ENCODE assay signal across 28 mouse cellular contexts in genomic region chr17:56514916-56515315, GRCm38 (mm10). TPM values are rescaled to one million over a fixed set of nuclear protein-coding genes. Genes with fewer than 3 reads are reported as not detected.
DNase-seq lines count a peak whose midpoint lies in the region; ATAC-seq and TF ChIP-seq lines count a peak whose summit lies in the region.
"Had no signal": no experiment of that assay in that cellular context is flagged by ENCODE, and none has a peak within 500 bp of the region (broad histone marks: within the 10 kb centered on the region; RNA-seq: fewer than 3 reads in every experiment).

No protein-coding gene starts in this region.

- no peak for DNase-seq in embryonic facial prominence, embryonic 11.5 days (ENCODE audit: low spot score)
- no peak for DNase-seq in embryonic facial prominence, embryonic 10.5 days (ENCODE audit: low spot score)
- DNase-seq in midbrain, embryonic 14.5 days = no peak
- DNase-seq in retina, embryonic 14.5 days (ENCODE audit: low spot score) = peak; percentile 58
- no peak for DNase-seq in lung, adult 2 months
- no peak for DNase-seq in gastrocnemius, postnatal 4 days (ENCODE audit: low spot score in 2 of 2)
- DNase-seq: adrenal gland, postnatal 10 days; cerebellum, adult 2 months; cerebellum, postnatal 36 days; gastrocnemius, postnatal 14 days; lung, postnatal 4 days; thymus, postnatal 36 days had no signal

- no peaks in the 10 kb centered on the region for H3K36me3 ChIP-seq in embryonic facial prominence, embryonic 11.5 days (replicated peaks; ENCODE audit: control insufficient read depth, insufficient read depth, low read depth, low read length)
- no peaks in the 10 kb centered on the region for H3K36me3 ChIP-seq in embryonic facial prominence, embryonic 10.5 days (replicated peaks)
- no peaks in the 10 kb centered on the region for H3K36me3 ChIP-seq in midbrain, embryonic 13.5 days
- no peaks in the 10 kb centered on the region for H3K36me3 ChIP-seq in midbrain, embryonic 14.5 days (ENCODE audit: control insufficient read depth, insufficient read depth, low read length)
- no peaks in the 10 kb centered on the region for H3K36me3 ChIP-seq in forebrain, embryonic 13.5 days (ENCODE audit: poor library complexity, severe bottlenecking)
- H3K36me3 ChIP-seq: G1E; heart, embryonic 15.5 days; lung, embryonic 15.5 days had no signal

- H3K9me3 ChIP-seq in embryonic facial prominence, embryonic 11.5 days (replicated peaks; ENCODE audit: control insufficient read depth, low read length) = no peaks in the 10 kb centered on the region
- peaks cover 8% of the 10 kb centered on the region for H3K9me3 ChIP-seq in embryonic facial prominence, embryonic 10.5 days
- no peaks in the 10 kb centered on the region; the same call in 1 of the 2 replicates for H3K9me3 ChIP-seq in midbrain, embryonic 13.5 days
- H3K9me3 ChIP-seq in midbrain, embryonic 14.5 days (ENCODE audit: control insufficient read depth, low read length) = no peaks in the 10 kb centered on the region
- H3K9me3 ChIP-seq in forebrain, embryonic 13.5 days (replicated peaks) = peaks cover 3% of the 10 kb centered on the region; the same call in 1 of the 2 replicates
- H3K9me3 ChIP-seq: heart, embryonic 15.5 days; lung, embryonic 15.5 days had no signal

- TF ChIP-seq CTCF in lung, adult 2 months (IDR thresholded peaks at IDR 0.05; ENCODE audit: insufficient read depth, low read length) = no peak

- ATAC-seq in embryonic facial prominence, embryonic 11.5 days (replicated peaks; ENCODE audit: insufficient number of reproducible peaks, low FRiP score, low TSS enrichment, low read depth) = no peak
- no peak for ATAC-seq in midbrain, embryonic 13.5 days
- ATAC-seq in midbrain, embryonic 14.5 days (ENCODE audit: low FRiP score, low TSS enrichment) = no peak
- ATAC-seq in forebrain, embryonic 13.5 days = no peak
- ATAC-seq: activated CD4-positive, CD25-positive, alpha-beta regulatory T cell, adult 4 months; CD4-positive, CD25-positive, alpha-beta regulatory T cell, adult 4 months had no signal

- peaks cover 14% of the 10 kb centered on the region for H3K4me1 ChIP-seq in embryonic facial prominence, embryonic 11.5 days (ENCODE audit: control insufficient read depth, insufficient read depth, low read length)
- peaks cover 36% of the 10 kb centered on the region for H3K4me1 ChIP-seq in embryonic facial prominence, embryonic 10.5 days
- peaks cover 31% of the 10 kb centered on the region for H3K4me1 ChIP-seq in midbrain, embryonic 13.5 days (replicated peaks)
- peaks cover 18% of the 10 kb centered on the region for H3K4me1 ChIP-seq in midbrain, embryonic 14.5 days (ENCODE audit: control insufficient read depth, insufficient read depth, low read length)
- peaks cover 55% of the 10 kb centered on the region for H3K4me1 ChIP-seq in forebrain, embryonic 13.5 days
- no peaks in the 10 kb centered on the region for H3K4me1 ChIP-seq in lung, adult 2 months (ENCODE audit: control insufficient read depth, insufficient read depth, low read length)

- WGBS in embryonic facial prominence, embryonic 11.5 days = 47% methylated on average over 12 of the region's 12 CpGs
- WGBS in embryonic facial prominence, embryonic 10.5 days = 54% methylated on average over 12 of the region's 12 CpGs
- 59% methylated on average over 12 of the region's 12 CpGs for WGBS in midbrain, embryonic 13.5 days
- WGBS in midbrain, embryonic 14.5 days = 48% methylated on average over 12 of the region's 12 CpGs
- 41% methylated on average over 12 of the region's 12 CpGs for WGBS in forebrain, embryonic 13.5 days
- WGBS in lung, adult 2 months = 42% methylated on average over 12 of the region's 12 CpGs

- no peak for TF ChIP-seq POLR2A in lung, adult 2 months (IDR thresholded peaks at IDR 0.05; ENCODE audit: borderline replicate concordance, extremely low read depth, low read depth, low read length)

- no peak overlapping the region for H3K4me2 ChIP-seq in embryonic facial prominence, embryonic 11.5 days (ENCODE audit: low read depth, low read length)
- no peak overlapping the region for H3K4me2 ChIP-seq in midbrain, embryonic 13.5 days (replicated peaks)
- no peak overlapping the region for H3K4me2 ChIP-seq in midbrain, embryonic 14.5 days (ENCODE audit: low read length)
- H3K4me2 ChIP-seq in forebrain, embryonic 13.5 days = peak overlapping the region; percentile 34; the same call in 1 of the 2 replicates
- H3K4me2 ChIP-seq: heart, embryonic 15.5 days; liver, embryonic 11.5 days had no signal

- H3K4me3 ChIP-seq in embryonic facial prominence, embryonic 11.5 days (ENCODE audit: low read depth, low read length) = no peak overlapping the region
- no peak overlapping the region for H3K4me3 ChIP-seq in embryonic facial prominence, embryonic 10.5 days
- no peak overlapping the region for H3K4me3 ChIP-seq in midbrain, embryonic 13.5 days (replicated peaks)
- no peak overlapping the region for H3K4me3 ChIP-seq in midbrain, embryonic 14.5 days (replicated peaks; ENCODE audit: low read depth, low read length)
- no peak overlapping the region for H3K4me3 ChIP-seq in forebrain, embryonic 13.5 days
- no peak overlapping the region for H3K4me3 ChIP-seq in lung, adult 2 months (replicated peaks; ENCODE audit: extremely low read depth, low read depth, low read length)
- H3K4me3 ChIP-seq: heart, embryonic 15.5 days; lung, embryonic 15.5 days had no signal

- H3K27ac ChIP-seq in embryonic facial prominence, embryonic 11.5 days (replicated peaks; ENCODE audit: low read depth, low read length) = no peak overlapping the region
- no peak overlapping the region; the same call in 1 of the 2 replicates for H3K27ac ChIP-seq in embryonic facial prominence, embryonic 10.5 days (replicated peaks)
- 0 out of 2 replicates have a peak overlapping the region, but pooled peaks have one; percentile 68 for H3K27ac ChIP-seq in midbrain, embryonic 13.5 days
- no peak overlapping the region for H3K27ac ChIP-seq in midbrain, embryonic 14.5 days (replicated peaks; ENCODE audit: low read depth, low read length)
- peak overlapping the region; percentile 94 for H3K27ac ChIP-seq in forebrain, embryonic 13.5 days
- H3K27ac ChIP-seq: heart, embryonic 15.5 days; lung, embryonic 15.5 days had no signal

- H3K27me3 ChIP-seq in embryonic facial prominence, embryonic 11.5 days (ENCODE audit: control insufficient read depth, insufficient read depth, low read length) = peaks cover 37% of the 10 kb centered on the region
- H3K27me3 ChIP-seq in embryonic facial prominence, embryonic 10.5 days (replicated peaks; ENCODE audit: low read depth, poor library complexity, severe bottlenecking) = peaks cover 66% of the 10 kb centered on the region
- peaks cover 44% of the 10 kb centered on the region for H3K27me3 ChIP-seq in midbrain, embryonic 13.5 days
- peaks cover 31% of the 10 kb centered on the region for H3K27me3 ChIP-seq in midbrain, embryonic 14.5 days (ENCODE audit: control insufficient read depth, insufficient read depth, low read length)
- H3K27me3 ChIP-seq in forebrain, embryonic 13.5 days = peaks cover 29% of the 10 kb centered on the region

- 0 out of 2 replicates have a peak overlapping the region, but pooled peaks have one; percentile 22 for H3K9ac ChIP-seq in embryonic facial prominence, embryonic 11.5 days (replicated peaks; ENCODE audit: low read length)
- no peak overlapping the region for H3K9ac ChIP-seq in midbrain, embryonic 13.5 days (replicated peaks)
- no peak overlapping the region; the same call in 1 of the 2 replicates for H3K9ac ChIP-seq in midbrain, embryonic 14.5 days (replicated peaks; ENCODE audit: low read length)
- H3K9ac ChIP-seq in forebrain, embryonic 13.5 days = peak overlapping the region; percentile 54
- H3K9ac ChIP-seq: heart, embryonic 15.5 days; lung, embryonic 15.5 days had no signal

RNA-seq across cellular contexts. Expression of gene Znrf4, which starts 2.7 kb away (rescaled TPM):
- polyA plus RNA-seq in embryonic facial prominence, embryonic 11.5 days (2014; fragmentation: Nextera tagmentation; extraction: Ambion mirVana) = not detected in 2 replicates
- not detected in 2 replicates for polyA plus RNA-seq in embryonic facial prominence, embryonic 10.5 days (2016; fragmentation: Nextera tagmentation; extraction: Ambion mirVana)
- 0.17 TPM in 1 of 2 replicates, not detected in the other for polyA plus RNA-seq in midbrain, embryonic 13.5 days (2015; fragmentation: Nextera tagmentation; extraction: Ambion mirVana)
- polyA plus RNA-seq in midbrain, embryonic 14.5 days (2014; fragmentation: Nextera tagmentation; extraction: Ambion mirVana) = not detected in 2 replicates
- polyA plus RNA-seq in forebrain, embryonic 13.5 days (2015; fragmentation: Nextera tagmentation; extraction: Ambion mirVana) = 0.14 TPM in 1 of 2 replicates, not detected in the other
- polyA plus RNA-seq in lung, adult 2 months (2012; rRNA removed) = 0.17 and 0.22 TPM in 2 replicates
- not detected for total RNA-seq in gastrocnemius, postnatal 4 days (2021)
- total RNA-seq: adrenal gland, postnatal 10 days; G1E; gastrocnemius, postnatal 14 days; heart, adult 8-10 months; hematopoietic stem cell, adult 5-6 weeks; layer of hippocampus, postnatal 10 days; left cerebral cortex, adult 8-10 months had no signal
- polyA plus RNA-seq: activated CD4-positive, CD25-positive, alpha-beta regulatory T cell, adult 4 months; CD4-positive, CD25-positive, alpha-beta regulatory T cell, adult 4 months; cerebellum, adult 2 months; G1E; heart, embryonic 15.5 days; intestine, embryonic 16.5 days; kidney, embryonic 16.5 days; large intestine, adult 2 months; limb, embryonic 11.5 days; liver, embryonic 11.5 days; lung, embryonic 15.5 days had no signal

RNA-seq across cellular contexts. Expression of gene Ptprs, which starts 38.6 kb away (rescaled TPM):
- polyA plus RNA-seq in embryonic facial prominence, embryonic 11.5 days (2014; fragmentation: Nextera tagmentation; extraction: Ambion mirVana) = 80.1 and 81.5 TPM in 2 replicates
- polyA plus RNA-seq in embryonic facial prominence, embryonic 10.5 days (2016; fragmentation: Nextera tagmentation; extraction: Ambion mirVana) = 85.0 and 86.4 TPM in 2 replicates
- 278 and 317 TPM in 2 replicates for polyA plus RNA-seq in midbrain, embryonic 13.5 days (2015; fragmentation: Nextera tagmentation; extraction: Ambion mirVana)
- 304 and 345 TPM in 2 replicates for polyA plus RNA-seq in midbrain, embryonic 14.5 days (2014; fragmentation: Nextera tagmentation; extraction: Ambion mirVana)
- polyA plus RNA-seq in forebrain, embryonic 13.5 days (2015; fragmentation: Nextera tagmentation; extraction: Ambion mirVana) = 276 and 292 TPM in 2 replicates
- polyA plus RNA-seq in lung, adult 2 months (2012; rRNA removed) = 128 and 171 TPM in 2 replicates
- 100 to 1,000 TPM; 115 TPM for total RNA-seq in gastrocnemius, postnatal 4 days (2021)

RNA-seq across cellular contexts. Expression of gene Gm20219, which starts 39.3 kb away (rescaled TPM):
- polyA plus RNA-seq in embryonic facial prominence, embryonic 11.5 days (2014; fragmentation: Nextera tagmentation; extraction: Ambion mirVana) = 0.70 and 0.77 TPM in 2 replicates
- polyA plus RNA-seq in embryonic facial prominence, embryonic 10.5 days (2016; fragmentation: Nextera tagmentation; extraction: Ambion mirVana) = 0.96 and 1.2 TPM in 2 replicates
- polyA plus RNA-seq in midbrain, embryonic 13.5 days (2015; fragmentation: Nextera tagmentation; extraction: Ambion mirVana) = 0.90 and 1.3 TPM in 2 replicates
- 0.95 and 1.2 TPM in 2 replicates for polyA plus RNA-seq in midbrain, embryonic 14.5 days (2014; fragmentation: Nextera tagmentation; extraction: Ambion mirVana)
- polyA plus RNA-seq in forebrain, embryonic 13.5 days (2015; fragmentation: Nextera tagmentation; extraction: Ambion mirVana) = 1.2 and 1.7 TPM in 2 replicates
- 10.2 and 16.7 TPM in 2 replicates for polyA plus RNA-seq in lung, adult 2 months (2012; rRNA removed)
- total RNA-seq in gastrocnemius, postnatal 4 days (2021) = 1 to 10 TPM in 1 of 2 experiments, under 1 TPM in 1; 0.83 to 1.4 TPM

Comparison
In these comparisons a context has a peak if more than half of its experiments do, and no peak if none do; other contexts are left out.
1. H3K27ac ChIP-seq: peak in midbrain, embryonic 13.5 days (single experiment) and forebrain, embryonic 13.5 days (single experiment); none in embryonic facial prominence, embryonic 11.5 days (single experiment), embryonic facial prominence, embryonic 10.5 days (single experiment) and midbrain, embryonic 14.5 days (single experiment).
2. H3K9ac ChIP-seq: peak in embryonic facial prominence, embryonic 11.5 days (single experiment) and forebrain, embryonic 13.5 days (single experiment); none in midbrain, embryonic 13.5 days (single experiment) and midbrain, embryonic 14.5 days (single experiment).